Mouse (Mus musculus) heart, postnatal 0 days (tissue): ENCODE data around the gene Slc35f5. TPM values are rescaled to one million over a fixed set of nuclear protein-coding genes. Genes with fewer than 3 reads are reported as not detected.
"Not testable (repeated sequence)": the region's sequence is repeated elsewhere in the genome, so short reads cannot be mapped to it uniquely, and the experiment has no call there.

ENCODE experiments used
- ATAC-seq: fragments of 200-750 bp; cut with Nextera tagmentation; 2 replicates; pipeline ENCODE4 v1.8.0; 2017; ENCODE audit warnings: low read depth, moderate number of reproducible peaks, moderate library complexity; ENCODE audit not compliant: insufficient read depth
- DNase-seq: peaks from one replicate; pipeline ENCODE4 v3.0.0-alpha.2; 2016; ENCODE audit warnings: low spot score
- H3K27ac ChIP-seq: fragments of 300-500 bp; sonication (generic); 2 replicates; pipeline ENCODE4 v1.5.1; 2014; ENCODE audit warnings: low read depth, mild to moderate bottlenecking
- H3K27me3 ChIP-seq: fragments of 300-500 bp; sonication (generic); 2 replicates; pipeline ENCODE4 v1.6.1; 2014; ENCODE audit warnings: low read length, mixed read lengths; ENCODE audit not compliant: control insufficient read depth, insufficient read depth
- H3K36me3 ChIP-seq: fragments of 300-500 bp; sonication (generic); replicated peaks from 2 replicates; pipeline ENCODE4 v1.6.1; 2014; ENCODE audit warnings: low read length, mixed read lengths; ENCODE audit not compliant: control insufficient read depth, insufficient read depth
- H3K4me1 ChIP-seq: fragments of 300-500 bp; sonication (generic); 2 replicates; pipeline ENCODE4 v1.6.1; 2014; ENCODE audit warnings: antibody characterized with exemption; ENCODE audit not compliant: control insufficient read depth, insufficient read depth
- H3K4me2 ChIP-seq: fragments of 300-500 bp; sonication (generic); 2 replicates; pipeline ENCODE4 v1.6.1; 2014; ENCODE audit warnings: low read depth, mild to moderate bottlenecking, low read length, moderate library complexity
- H3K4me3 ChIP-seq: fragments of 300-500 bp; sonication (generic); 2 replicates; pipeline ENCODE4 v1.5.1; 2014; ENCODE audit warnings: low read depth, low read length
- H3K9ac ChIP-seq: fragments of 300-500 bp; sonication (generic); replicated peaks from 2 replicates; pipeline ENCODE4 v1.6.1; 2014; ENCODE audit warnings: low read depth, low read length, mixed read lengths
- H3K9me3 ChIP-seq: fragments of 300-500 bp; sonication (generic); replicated peaks from 2 replicates; pipeline ENCODE4 v1.6.1; 2016; ENCODE audit warnings: low read length; ENCODE audit not compliant: control insufficient read depth
- CTCF ChIP-seq: IDR thresholded peaks from 2 replicates; pipeline ENCODE4 v1.5.1; 2016; ENCODE audit warnings: antibody characterized with exemption, control low read depth, low read depth
- EP300 ChIP-seq: IDR thresholded peaks from 2 replicates; pipeline ENCODE4 v1.6.1; 2016; ENCODE audit warnings: antibody characterized with exemption, low read depth
- WGBS: fragments of 180-500 bp; shearing (Covaris S2); extraction: QIAGEN DNeasy Blood & Tissue Kit; methylation state at CpG from one replicate; pipeline ENCODE4 v1.1.7; 2014; 5-methylcytosine and 5-hydroxymethylcytosine counted together
- polyA plus RNA-seq: library from polyadenylated mRNA; unstranded; fragments of >200 nt; fragmentation: Nextera tagmentation; extraction: Ambion mirVana; gene quantifications from 2 replicates; pipeline ENCODE4 v1.2.1, GENCODE M21; 2015
- total RNA-seq: library from RNA; depleted of rRNA; stranded (reverse); fragments of >200 nt; gene quantifications from 2 replicates; pipeline ENCODE4 v1.2.3, GENCODE M21; 2014; ENCODE audit warnings: low replicate concordance

The Slc35f5 gene
- total and polyA plus RNA-seq, 2 experiments from 2014 or later: 78.8 to 80.8 TPM

GRCm38 (mm10) chr1:125526666-125527004 is 33.8 kb upstream of the Slc35f5 start:
- Histone ChIP-seq H3K27me3 (no peaks in the 10 kb centered on the region), H3K36me3 (no peaks in the 10 kb centered on the region), H3K9me3 (no peaks in the 10 kb centered on the region), H3K4me2 (no peak overlapping the region), H3K27ac (peak overlapping the region; percentile 52; the same call in 1 of the 2 replicates), H3K4me3 (no peak overlapping the region), H3K4me1 (0 out of 2 replicates have a peak, but pooled peaks cover 3% of the 10 kb centered on the region), H3K9ac (no peak overlapping the region)
- DNase-seq: no peak
- TF ChIP-seq EP300 (no peak), CTCF (no peak)
- ATAC-seq: no peak
- 91% methylated on average over 1 of the region's 1 CpGs for WGBS

- 0 out of 2 replicates have a peak, but pooled peaks cover 3% of the 10 kb centered on the region for H3K4me1 ChIP-seq
- DNase-seq: no peak
- 79% methylated on average over 3 of the region's 3 CpGs for WGBS
- H3K4me3 ChIP-seq: no peak overlapping the region
- no peaks in the 10 kb centered on the region for H3K27me3 ChIP-seq
- no peak overlapping the region for H3K9ac ChIP-seq
- H3K27ac ChIP-seq: no peak overlapping the region
- no peak for TF ChIP-seq EP300
- no peak for TF ChIP-seq CTCF
- H3K36me3 ChIP-seq: no peaks in the 10 kb centered on the region
- ATAC-seq: no peak
- no peak overlapping the region for H3K4me2 ChIP-seq
- H3K9me3 ChIP-seq: no peaks in the 10 kb centered on the region
These were observed 33.0 kb upstream of the Slc35f5 start for GRCm38 (mm10) chr1:125527364-125527763.

- not testable (repeated sequence) for H3K27ac ChIP-seq, H3K27me3 ChIP-seq, H3K9ac ChIP-seq, ATAC-seq, DNase-seq, H3K36me3 ChIP-seq, H3K4me2 ChIP-seq, H3K4me1 ChIP-seq, H3K4me3 ChIP-seq, H3K9me3 ChIP-seq
- 78% methylated on average over 10 of the region's 10 CpGs for WGBS
These were observed 27.0 kb upstream of the Slc35f5 start for GRCm38 (mm10) chr1:125533180-125533912.

- H3K4me1 ChIP-seq: no peaks in the 10 kb centered on the region; the same call in 1 of the 2 replicates
- H3K4me3 ChIP-seq: no peak overlapping the region
- no peak overlapping the region for H3K9ac ChIP-seq
- TF ChIP-seq EP300 (no peak), CTCF (no peak)
- no peaks in the 10 kb centered on the region for H3K9me3 ChIP-seq
- no peaks in the 10 kb centered on the region for H3K27me3 ChIP-seq
- no peaks in the 10 kb centered on the region for H3K36me3 ChIP-seq
- no peak for DNase-seq
- H3K4me2 ChIP-seq: no peak overlapping the region
- no peak for ATAC-seq
- 73% methylated on average over 2 of the region's 2 CpGs for WGBS
- no peak overlapping the region for H3K27ac ChIP-seq
These were observed 23.3 kb upstream of the Slc35f5 start for GRCm38 (mm10) chr1:125537131-125537530.

GRCm38 (mm10) chr1:125537776-125538175 is 22.6 kb upstream of the Slc35f5 start:
- Histone ChIP-seq H3K36me3 (no peaks in the 10 kb centered on the region), H3K4me2 (no peak overlapping the region), H3K4me1 (peaks cover 5% of the 10 kb centered on the region; the same call in 1 of the 2 replicates), H3K27ac (no peak overlapping the region), H3K27me3 (no peaks in the 10 kb centered on the region), H3K4me3 (no peak overlapping the region), H3K9me3 (no peaks in the 10 kb centered on the region), H3K9ac (no peak overlapping the region)
- 51% methylated on average over 8 of the region's 8 CpGs for WGBS
- ATAC-seq: no peak
- TF ChIP-seq CTCF: no peak
- TF ChIP-seq EP300: no peak
- DNase-seq: no peak

- no peak overlapping the region for H3K9ac ChIP-seq
- TF ChIP-seq CTCF (no peak), EP300 (no peak)
- no peak for DNase-seq
- H3K4me2 ChIP-seq: no peak overlapping the region
- H3K27ac ChIP-seq: no peak overlapping the region
- peaks cover 8% of the 10 kb centered on the region; the same call in 1 of the 2 replicates for H3K4me1 ChIP-seq
- H3K36me3 ChIP-seq: no peaks in the 10 kb centered on the region
- H3K4me3 ChIP-seq: no peak overlapping the region
- no peaks in the 10 kb centered on the region for H3K27me3 ChIP-seq
- WGBS: 61% methylated on average over 2 of the region's 2 CpGs
- no peaks in the 10 kb centered on the region for H3K9me3 ChIP-seq
- ATAC-seq: no peak
These were observed 21.1 kb upstream of the Slc35f5 start for GRCm38 (mm10) chr1:125539312-125539711.
